Mouse (Mus musculus): ENCODE measurements around the gene Ocm.
"Not testable (repeated sequence)": the region's sequence is repeated elsewhere in the genome, so short reads cannot be mapped to it uniquely, and the experiment has no call there.

Gene Ocm

GRCm38 (mm10) chr5:144026620-144027263 is at the start of gene Ocm:
Ocm (minus strand) TSS chr5:144026670.
- in situ Hi-C loops (cut with MseI, MboI) = loop anchor here in 1 of 2 experiments (25.0 kb wide), 1 partner anchor 136 kb away; no protein-coding TSS in a partner anchor

DNA sequence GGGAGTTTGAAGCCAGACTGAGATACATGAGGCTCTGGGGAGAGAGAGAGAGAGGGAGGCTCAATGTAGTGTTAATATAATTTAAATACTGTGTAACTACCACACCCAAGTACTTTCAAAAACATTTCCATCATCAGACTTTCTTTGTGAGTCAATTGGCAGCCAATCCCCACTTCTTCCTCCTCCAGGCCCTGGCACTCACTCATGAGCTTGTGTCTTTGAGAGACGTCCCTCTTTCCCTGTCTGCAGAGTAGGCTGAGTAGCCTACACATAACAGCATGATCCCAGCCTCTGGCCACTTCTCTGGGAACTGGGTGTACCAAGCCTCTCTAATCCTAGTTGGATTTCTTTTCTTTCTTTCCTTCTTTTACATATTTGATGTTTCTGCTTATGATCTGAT is 44.8 kb upstream of the Ocm start:
- in situ Hi-C loops (cut with MseI, MboI) = no loop called here

DNA sequence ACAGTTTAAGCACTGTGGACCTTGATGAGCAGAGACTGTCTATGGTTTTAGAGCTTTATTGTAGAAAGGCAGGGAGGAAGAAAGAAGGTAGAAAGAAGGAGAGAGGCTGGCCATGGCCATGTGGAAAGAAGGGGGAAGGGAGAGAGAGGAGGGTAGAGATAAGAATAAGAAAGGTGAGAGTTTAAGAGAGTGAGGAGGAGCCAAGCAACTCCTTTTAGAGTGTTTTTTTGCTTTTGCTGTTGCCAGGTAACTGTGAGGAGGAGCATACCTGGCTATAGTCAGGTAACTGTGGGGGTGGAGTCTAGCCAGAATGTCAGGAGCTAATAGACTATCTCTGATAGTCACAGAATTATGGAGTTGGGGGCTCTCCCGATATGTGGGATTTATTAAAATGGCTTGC is 43.6 kb upstream of the Ocm start:
- in situ Hi-C loops (cut with MseI, MboI) = no loop called here

- in situ Hi-C loops (cut with MseI, MboI) = no loop called here
These were observed 39.6 kb upstream of the Ocm start for GRCm38 (mm10) chr5:144066036-144066435.

DNA sequence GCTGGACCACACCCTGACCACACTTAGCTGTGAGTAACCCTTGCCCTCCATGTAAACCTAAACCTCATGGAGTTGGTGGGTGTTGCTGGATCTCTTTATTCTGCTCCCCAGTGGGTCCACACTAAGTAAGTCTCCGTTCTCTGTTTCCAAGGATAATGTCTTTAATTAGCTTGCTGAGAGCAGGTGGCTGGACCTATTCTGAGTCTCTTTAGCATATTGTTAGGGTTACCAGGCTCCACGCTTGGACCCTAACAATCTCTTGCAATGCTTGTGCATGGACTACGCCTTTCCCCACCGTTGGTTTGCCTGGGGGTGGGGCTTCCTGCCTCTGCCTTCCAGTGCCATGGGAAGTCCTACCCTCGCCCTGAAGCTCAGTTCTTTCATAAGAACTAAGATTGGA is 37.6 kb upstream of the Ocm start:
- in situ Hi-C loops (cut with MseI, MboI) = no loop called here

DNA sequence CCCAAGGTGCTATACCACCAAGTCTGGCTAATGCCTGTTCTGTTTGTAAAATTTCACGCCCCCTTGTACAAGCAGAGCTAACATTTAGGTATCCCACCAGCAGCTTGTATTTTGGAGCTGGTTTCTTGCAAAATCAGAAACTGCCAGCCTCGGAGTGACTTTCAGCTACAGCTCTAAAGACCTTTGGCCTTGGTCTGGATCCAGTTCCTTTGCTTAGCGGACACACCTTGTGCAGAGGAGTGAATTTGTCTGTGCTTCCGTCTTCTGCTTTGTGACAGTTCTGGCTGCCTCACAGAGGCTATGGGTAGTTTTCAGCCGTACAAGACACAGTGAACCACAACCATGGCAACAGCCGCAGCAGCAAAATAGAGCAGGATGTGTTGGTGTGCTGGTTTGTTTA is 27.9 kb upstream of the Ocm start:
- in situ Hi-C loops (cut with MseI, MboI) = no loop called here

- in situ Hi-C loops (cut with MseI, MboI) = no loop called here
These were observed 27.0 kb upstream of the Ocm start for GRCm38 (mm10) chr5:144053450-144053849.

- in situ Hi-C loops (cut with MseI, MboI) = no loop called here
These were observed 24.8 kb upstream of the Ocm start for GRCm38 (mm10) chr5:144051268-144051667.

- in situ Hi-C loops (cut with MseI, MboI) = loop anchor here (10.0 to 25.0 kb wide), 2 partner anchors 105 to 112 kb away; no protein-coding TSS in a partner anchor
These were observed 23.4 kb upstream of the Ocm start for GRCm38 (mm10) chr5:144049881-144050280.

- in situ Hi-C loops (cut with MseI, MboI) = loop anchor here (10.0 to 25.0 kb wide), 2 partner anchors 107 to 115 kb away; no protein-coding TSS in a partner anchor
These were observed 20.9 kb upstream of the Ocm start for GRCm38 (mm10) chr5:144047324-144047723.

DNA sequence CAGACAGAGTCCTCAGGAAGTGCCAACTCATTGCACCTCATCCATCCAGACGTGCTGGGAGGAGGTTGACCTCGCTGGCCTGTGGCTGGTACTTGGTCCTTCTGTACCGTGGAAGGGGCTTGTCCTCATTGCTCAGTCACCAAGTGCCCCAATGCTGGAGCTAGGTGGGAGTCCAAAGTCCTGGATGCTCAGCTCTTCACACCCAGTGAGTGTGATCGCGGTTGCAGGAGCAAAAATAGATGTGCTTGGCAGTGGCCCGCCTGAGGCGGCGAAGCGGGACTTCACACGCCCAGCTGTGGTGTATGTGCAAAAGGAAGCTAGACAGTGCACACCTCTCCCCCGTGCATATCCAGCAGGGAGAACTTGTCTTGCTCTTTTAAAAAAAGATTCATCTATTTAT is 16.7 kb upstream of the Ocm start:
- in situ Hi-C loops (cut with MseI, MboI) = loop anchor here (10.0 to 25.0 kb wide), 2 partner anchors 112 to 119 kb away; no protein-coding TSS in a partner anchor

- in situ Hi-C loops (cut with MseI, MboI) = loop anchor here (10.0 to 25.0 kb wide), 2 partner anchors 114 to 121 kb away; no protein-coding TSS in a partner anchor
These were observed 14.4 kb upstream of the Ocm start for GRCm38 (mm10) chr5:144040720-144041364.

DNA sequence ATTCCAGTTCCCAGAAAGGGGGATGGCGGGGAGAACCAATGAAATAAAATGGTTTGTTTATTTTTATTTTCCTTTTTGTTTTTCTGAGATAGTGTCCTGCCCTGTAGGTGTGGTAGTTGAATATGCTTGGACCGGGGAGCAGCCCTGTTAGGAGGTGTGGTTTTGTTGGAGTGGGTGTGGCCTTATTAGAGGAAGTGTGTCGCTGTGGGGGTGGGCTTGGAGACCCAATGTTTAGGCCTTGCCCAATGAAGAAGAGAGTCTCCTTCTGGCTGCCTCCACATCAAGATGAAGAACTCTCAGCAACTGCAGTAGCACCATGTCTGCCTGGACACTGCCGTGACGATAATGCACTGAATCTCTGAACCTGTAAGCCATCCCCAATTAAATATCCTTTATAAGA is 13.4 kb upstream of the Ocm start:
- in situ Hi-C loops (cut with MseI, MboI) = loop anchor here (10.0 to 25.0 kb wide), 2 partner anchors 115 to 122 kb away; no protein-coding TSS in a partner anchor

GRCm38 (mm10) chr5:144039156-144039675 is 12.7 kb upstream of the Ocm start:
- in situ Hi-C loops (cut with MseI, MboI) = loop anchor here in 1 of 2 experiments (25.0 kb wide), 1 partner anchor 123 kb away; no protein-coding TSS in a partner anchor

DNA sequence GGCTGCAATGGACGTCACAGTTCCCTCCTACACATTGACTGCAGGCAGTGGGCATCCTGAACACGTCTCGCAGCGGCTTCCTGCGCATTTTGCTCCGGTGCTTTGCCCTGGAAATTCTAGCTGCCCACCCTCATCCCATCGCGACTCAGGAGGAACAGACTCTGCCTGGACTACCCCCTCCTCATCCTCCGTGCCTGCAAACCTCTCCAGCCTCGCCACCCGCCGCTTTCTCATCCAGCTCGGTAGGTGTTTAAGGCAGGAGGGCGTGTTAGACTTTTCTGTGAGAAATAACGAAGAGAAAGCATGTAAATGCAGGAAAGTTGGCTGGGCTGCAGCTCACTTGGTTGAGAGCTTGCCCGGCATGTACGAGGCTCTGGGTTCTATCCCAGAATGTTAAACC is 10.5 kb upstream of the Ocm start:
- in situ Hi-C loops (cut with MseI, MboI) = loop anchor here in 1 of 2 experiments (25.0 kb wide), 1 partner anchor 125 kb away; no protein-coding TSS in a partner anchor

DNA sequence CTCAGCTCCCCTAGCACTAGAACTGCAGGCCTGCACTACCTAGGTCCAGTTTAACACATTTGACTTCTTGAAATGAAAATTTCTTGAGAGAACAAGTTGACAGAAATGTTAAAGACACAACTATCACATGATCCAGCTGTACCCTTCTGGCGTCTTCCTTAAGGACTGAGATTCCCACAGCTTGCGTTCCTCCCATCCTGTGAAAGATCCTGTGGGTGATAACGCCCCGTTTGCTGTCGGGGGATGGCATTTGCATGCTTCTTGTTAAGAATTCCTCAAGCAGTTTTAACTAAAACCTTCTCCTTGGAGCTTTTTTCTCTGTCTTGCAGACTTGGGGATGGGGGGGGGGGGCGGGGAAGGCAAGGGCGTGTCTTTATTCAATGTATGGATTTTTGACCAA is 8.1 kb upstream of the Ocm start:
- in situ Hi-C loops (cut with MseI, MboI) = loop anchor here in 1 of 2 experiments (25.0 kb wide), 1 partner anchor 128 kb away; no protein-coding TSS in a partner anchor

DNA sequence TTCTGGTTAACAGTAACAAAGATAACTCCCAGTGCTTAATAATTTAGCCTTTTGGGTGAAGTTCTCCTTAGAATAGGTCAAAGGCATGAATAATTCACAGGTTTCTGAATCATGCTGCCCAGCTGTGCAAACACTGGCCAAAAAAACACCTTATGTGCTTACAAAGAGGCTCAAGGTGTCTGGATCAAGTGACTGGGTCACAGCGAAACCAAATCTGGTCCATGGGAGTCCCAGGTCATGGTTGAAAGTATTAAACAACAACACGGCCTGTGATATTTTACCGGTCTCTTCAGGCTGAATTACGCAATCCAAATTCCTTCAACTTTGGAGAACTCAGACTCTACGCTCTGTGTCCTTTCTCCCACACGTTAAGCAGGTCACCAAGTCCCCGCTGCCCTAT is 6.0 kb upstream of the Ocm start:
- in situ Hi-C loops (cut with MseI, MboI) = loop anchor here in 1 of 2 experiments (25.0 kb wide), 1 partner anchor 130 kb away; no protein-coding TSS in a partner anchor

- in situ Hi-C loops (cut with MseI, MboI) = no loop called here
These were observed 10.6 kb downstream of the Ocm start for GRCm38 (mm10) chr5:144015845-144016244.

DNA sequence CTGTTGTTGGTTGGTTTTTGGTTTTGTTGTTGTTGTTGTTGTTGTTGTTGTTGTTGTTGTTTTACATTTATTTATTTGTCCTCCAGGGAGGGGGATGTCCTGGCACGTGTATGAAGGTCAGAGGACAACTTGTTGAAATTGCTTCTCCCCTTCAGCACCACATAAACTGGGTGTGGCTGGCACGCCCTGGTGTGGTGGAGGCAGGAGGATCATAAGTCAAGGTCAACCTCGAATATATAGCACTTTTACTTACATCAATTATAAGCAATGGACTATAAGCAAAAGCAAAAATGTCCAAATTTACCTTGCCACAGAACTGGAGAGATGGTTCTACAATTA is 11.2 kb downstream of the Ocm start:
- in situ Hi-C loops (cut with MseI, MboI) = no loop called here

DNA sequence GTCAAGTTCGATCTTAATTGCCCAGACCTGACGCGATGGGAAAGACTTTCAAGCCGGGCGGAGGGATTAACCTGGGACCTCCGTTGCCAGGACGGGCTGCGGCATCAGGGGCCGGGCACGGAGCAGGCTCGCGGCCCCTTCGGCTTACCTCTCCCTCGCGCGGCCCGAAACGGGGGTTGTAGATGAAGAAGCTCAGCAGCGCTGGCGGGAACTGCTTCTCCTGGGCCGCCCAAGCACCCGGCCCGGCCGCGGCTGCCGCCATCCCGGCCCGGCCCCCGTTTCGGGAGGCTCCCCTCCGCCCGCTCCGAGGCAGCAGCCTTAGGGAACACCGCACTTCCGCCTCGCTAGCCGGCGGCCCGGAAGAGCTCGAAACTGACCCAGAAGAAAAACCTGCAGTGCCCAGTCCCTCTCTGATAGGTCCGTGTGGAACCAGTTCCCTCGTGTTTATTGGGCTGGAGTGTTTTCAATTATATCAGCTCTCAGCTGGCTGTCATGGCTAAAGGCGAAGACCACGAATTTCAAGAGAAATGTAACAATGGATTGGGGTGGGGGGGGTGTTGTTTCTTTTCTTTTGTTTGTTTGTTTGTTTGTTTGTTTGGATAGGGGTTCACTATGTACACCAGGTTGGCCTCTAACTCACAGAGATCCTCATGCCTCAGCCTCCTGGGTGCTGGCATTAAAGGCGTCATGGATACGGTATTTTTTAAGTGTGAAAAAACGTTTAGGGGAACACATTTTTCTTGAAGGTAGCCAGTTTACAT is 11.7 kb downstream of the Ocm start, which contains the start of gene Ccz1:
Gene Ccz1, minus strand, starts transcription at position 327 of the 761 bp plus-strand sequence.
- in situ Hi-C loops (cut with MseI, MboI) = no loop called here

GRCm38 (mm10) chr5:144013366-144014134 is 12.9 kb downstream of the Ocm start:
- in situ Hi-C loops (cut with MseI, MboI) = not testable (repeated sequence)

Measured in mouse trophoblast stem cell (cell line).